Mouse (Mus musculus): Measurements from ENCODE around the gene Klhl8. TPM values are rescaled to one million over a fixed set of nuclear protein-coding genes. Genes with fewer than 3 reads are reported as not detected.

Gene Klhl8
- polyA plus RNA-seq, 2 experiments from 2014 or later, result 0.44 to 0.88 TPM

Other genes with a start within 250 kb of the Klhl8 start
- gene Aff1, start 218.9 kb downstream of the Klhl8 start, polyA plus RNA-seq (2017; shearing (Covaris generic)), result 10 to 100 TPM in 1 of 2 experiments, 1 to 10 TPM in 1; 9.2 to 12.3 TPM
- gene Hsd17b13, start 66.2 kb upstream of the Klhl8 start, polyA plus RNA-seq (2017; shearing (Covaris generic)), result not detected
- gene Hsd17b11, start 110.7 kb upstream of the Klhl8 start, polyA plus RNA-seq (2017; shearing (Covaris generic)), result 1 to 10 TPM; 2.9 to 3.9 TPM
- 10 to 100 TPM; 13.6 to 20.8 TPM for gene Nudt9, start 135.0 kb upstream of the Klhl8 start, polyA plus RNA-seq (2017; shearing (Covaris generic))
- gene Gm17660, start 166.3 kb upstream of the Klhl8 start, polyA plus RNA-seq (2017; shearing (Covaris generic)), result not detected
- gene Sparcl1, start 202.5 kb upstream of the Klhl8 start, polyA plus RNA-seq (2017; shearing (Covaris generic)), result not detected